17 mouse cellular contexts compared by ENCODE assay signal in the genomic region with DNA sequence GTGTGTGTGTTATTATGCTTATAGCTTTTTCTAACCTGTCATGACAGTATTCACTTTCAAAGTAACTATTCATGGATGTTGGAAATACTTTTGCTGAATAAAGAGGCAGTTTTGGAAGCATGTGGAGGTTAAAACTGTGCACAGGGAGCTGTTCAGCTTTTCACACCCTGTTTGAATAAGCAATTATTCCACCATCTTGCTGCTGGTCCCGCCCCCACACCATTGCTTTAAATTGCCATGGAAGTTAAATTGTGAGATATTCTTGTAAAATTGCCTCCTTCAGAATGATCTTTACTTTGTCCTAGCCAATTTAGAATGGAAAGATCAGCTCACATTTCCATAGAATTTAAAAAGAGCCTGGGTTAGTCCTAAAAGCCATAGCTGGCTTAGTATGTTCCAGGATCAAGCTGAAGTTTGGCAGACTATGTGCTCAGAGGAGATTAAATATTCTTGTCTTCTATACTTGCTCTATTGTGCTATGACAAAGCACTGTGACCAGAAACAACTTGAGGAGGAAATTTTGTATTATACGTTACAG.
DNase-seq lines count a peak whose midpoint lies in the region; ATAC-seq and TF ChIP-seq lines count a peak whose summit lies in the region.
"Had no signal": no experiment of that assay in that cellular context is flagged by ENCODE, and none has a peak within 500 bp of the region (broad histone marks: within the 10 kb centered on the region; RNA-seq: fewer than 3 reads in every experiment).

No protein-coding gene starts in this region.

- H3K9me3 ChIP-seq in lung, postnatal 0 days (ENCODE audit: low read length) = no peaks in the 10 kb centered on the region
- H3K9me3 ChIP-seq: forebrain, embryonic 15.5 days; heart, embryonic 10.5 days; hindbrain, embryonic 12.5 days; liver, embryonic 15.5 days had no signal

- no peak overlapping the region for H3K9ac ChIP-seq in lung, postnatal 0 days (replicated peaks; ENCODE audit: low read depth)
- H3K9ac ChIP-seq: forebrain, embryonic 15.5 days; hindbrain, embryonic 12.5 days; liver, embryonic 15.5 days had no signal

- 86% methylated on average over 2 of the region's 2 CpGs for WGBS in lung, postnatal 0 days

- H3K27me3 ChIP-seq in lung, postnatal 0 days (replicated peaks; ENCODE audit: insufficient read depth, low read length) = no peaks in the 10 kb centered on the region
- H3K27me3 ChIP-seq: forebrain, embryonic 15.5 days; hindbrain, embryonic 12.5 days; liver, embryonic 15.5 days had no signal

- intact Hi-C loops in left cerebral cortex, postnatal 14 days (cut with DNase I) = no loop called here

- H3K4me3 ChIP-seq in lung, postnatal 0 days (ENCODE audit: low read depth, low read length) = no peak overlapping the region
- H3K4me3 ChIP-seq: forebrain, embryonic 15.5 days; heart, embryonic 10.5 days; hindbrain, embryonic 12.5 days; liver, embryonic 15.5 days had no signal

- no peak for ATAC-seq in lung, postnatal 0 days
- ATAC-seq: forebrain, embryonic 15.5 days had no signal

- no peak for TF ChIP-seq CTCF in lung, postnatal 0 days (IDR thresholded peaks at IDR 0.05)

- no peaks in the 10 kb centered on the region for H3K36me3 ChIP-seq in lung, postnatal 0 days (ENCODE audit: insufficient read depth, low read length)
- H3K36me3 ChIP-seq: forebrain, embryonic 15.5 days; heart, embryonic 10.5 days; hindbrain, embryonic 12.5 days; liver, embryonic 15.5 days had no signal

- DNase-seq in layer of hippocampus, adult 11-12 months (ENCODE audit: low spot score) = peak; percentile 21
- DNase-seq in layer of hippocampus, postnatal 10 days (ENCODE audit: low spot score in 2 of 2) = no peak
- DNase-seq in layer of hippocampus, adult 8-10 months (ENCODE audit: low spot score in 2 of 2) = peak; percentile 10 to 29
- peak; percentile 63 to 70 for DNase-seq in left cerebral cortex, postnatal 14 days (ENCODE audit: low spot score in 2 of 2)
- peak; percentile 87 for DNase-seq in telencephalon, adult 2 months (ENCODE audit: low read depth, low spot score)
- DNase-seq in lung, postnatal 0 days (ENCODE audit: low spot score) = no peak
- no peak for DNase-seq in kidney, postnatal 14 days
- DNase-seq in lung, postnatal 14 days = no peak
- DNase-seq: cerebellum, postnatal 14 days; gastrocnemius, postnatal 36 days; heart, postnatal 10 days; kidney, adult 9 months; lung, postnatal 10 days had no signal

- no peak overlapping the region for H3K4me2 ChIP-seq in lung, postnatal 0 days (replicated peaks; ENCODE audit: low read depth, low read length)
- H3K4me2 ChIP-seq: forebrain, embryonic 15.5 days; hindbrain, embryonic 12.5 days; liver, embryonic 15.5 days had no signal

- TF ChIP-seq EP300 in lung, postnatal 0 days (IDR thresholded peaks at IDR 0.05) = no peak

- no peaks in the 10 kb centered on the region for H3K4me1 ChIP-seq in lung, postnatal 0 days (ENCODE audit: insufficient read depth, low read depth, low read length)
- H3K4me1 ChIP-seq: forebrain, embryonic 15.5 days; heart, embryonic 10.5 days; hindbrain, embryonic 12.5 days; liver, embryonic 15.5 days had no signal

- no peak overlapping the region for H3K27ac ChIP-seq in lung, postnatal 0 days (ENCODE audit: low read length)
- H3K27ac ChIP-seq: forebrain, embryonic 15.5 days; heart, embryonic 10.5 days; hindbrain, embryonic 12.5 days; liver, embryonic 15.5 days had no signal

Comparison
In these comparisons a context has a peak if more than half of its experiments do, and no peak if none do; other contexts are left out.
1. DNase-seq: peak in layer of hippocampus, adult 11-12 months (single experiment), layer of hippocampus, adult 8-10 months (2 of 2), left cerebral cortex, postnatal 14 days (2 of 2) and telencephalon, adult 2 months (single experiment); none in layer of hippocampus, postnatal 10 days (0 of 2), lung, postnatal 0 days (single experiment), kidney, postnatal 14 days (single experiment) and lung, postnatal 14 days (single experiment).